Mouse (Mus musculus): ENCODE measurements at regions not wholly inside any gene's neighbourhood (a gene's known extent, or its start where the extent isn't known, plus 50 kb on each side); places are given as distances from the start of the nearest gene placed in this dataset.

DNA sequence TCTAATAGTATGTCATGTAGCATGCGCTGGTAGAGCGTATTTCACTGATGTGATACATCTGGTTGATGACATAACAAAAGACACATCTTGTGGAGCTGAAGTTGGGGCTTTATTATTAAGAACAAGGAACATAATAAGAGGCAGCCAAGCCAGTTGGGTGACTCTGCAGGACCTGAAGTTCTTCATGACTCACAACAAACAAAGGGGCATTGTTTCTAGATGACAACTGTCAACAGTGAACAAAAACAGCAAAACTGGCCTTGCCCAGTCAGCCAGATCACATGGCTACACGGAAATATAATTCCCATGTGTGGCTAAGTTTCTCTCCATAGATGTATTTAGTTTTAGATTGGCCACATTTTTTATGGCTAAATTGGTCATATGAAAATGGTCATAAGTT, 172.7 kb upstream of the Runx1 start:
- ATAC-seq (ENCODE audit: extremely low read depth, insufficient number of reproducible peaks, low FRiP score, poor library complexity, severe bottlenecking) (no peak), DNase-seq (ENCODE audit: low spot score) (no peak)
- Histone ChIP-seq H3K9me3 (replicated peaks) (no peaks in the 10 kb centered on the region), H3K4me1 (ENCODE audit: insufficient read depth, low read depth, low read length) (no peaks in the 10 kb centered on the region), H3K27me3 (ENCODE audit: insufficient read depth, low read length) (peaks cover 44% of the 10 kb centered on the region), H3K36me3 (replicated peaks) (no peaks in the 10 kb centered on the region), H3K4me3 (ENCODE audit: low read depth, low read length) (no peak overlapping the region)
- no peak for TF ChIP-seq GATA1 (IDR thresholded peaks at IDR 0.05; ENCODE audit: borderline replicate concordance, low read length)
- TF ChIP-seq GATA2 (IDR thresholded peaks at IDR 0.05; ENCODE audit: borderline replicate concordance, low read depth, low read length) = no peak
- TF ChIP-seq TAL1 (conservative IDR thresholded peaks at IDR 0.05; ENCODE audit: low read depth, low read length) = no peak
- no peak for TF ChIP-seq POLR2AphosphoS5 (IDR thresholded peaks at IDR 0.05; ENCODE audit: insufficient replicate concordance, low read depth, low read length)
- TF ChIP-seq CTCF (IDR thresholded peaks at IDR 0.05; ENCODE audit: low read depth, low read length) = no peak

GRCm38 (mm10) chr16:92997636-92998035, 171.7 kb upstream of the Runx1 start:
- Histone ChIP-seq H3K4me3 (ENCODE audit: low read depth, low read length) (no peak overlapping the region), H3K9me3 (replicated peaks) (no peaks in the 10 kb centered on the region), H3K36me3 (replicated peaks) (no peaks in the 10 kb centered on the region), H3K27me3 (ENCODE audit: insufficient read depth, low read length) (peaks cover 39% of the 10 kb centered on the region), H3K4me1 (ENCODE audit: insufficient read depth, low read depth, low read length) (no peaks in the 10 kb centered on the region)
- ATAC-seq (ENCODE audit: extremely low read depth, insufficient number of reproducible peaks, low FRiP score, poor library complexity, severe bottlenecking) (no peak), DNase-seq (ENCODE audit: low spot score) (no peak)
- TF ChIP-seq GATA2 (IDR thresholded peaks at IDR 0.05; ENCODE audit: borderline replicate concordance, low read depth, low read length) (no peak), GATA1 (IDR thresholded peaks at IDR 0.05; ENCODE audit: borderline replicate concordance, low read length) (no peak), TAL1 (conservative IDR thresholded peaks at IDR 0.05; ENCODE audit: low read depth, low read length) (no peak), CTCF (IDR thresholded peaks at IDR 0.05; ENCODE audit: low read depth, low read length) (no peak), POLR2AphosphoS5 (IDR thresholded peaks at IDR 0.05; ENCODE audit: insufficient replicate concordance, low read depth, low read length) (no peak)

DNA sequence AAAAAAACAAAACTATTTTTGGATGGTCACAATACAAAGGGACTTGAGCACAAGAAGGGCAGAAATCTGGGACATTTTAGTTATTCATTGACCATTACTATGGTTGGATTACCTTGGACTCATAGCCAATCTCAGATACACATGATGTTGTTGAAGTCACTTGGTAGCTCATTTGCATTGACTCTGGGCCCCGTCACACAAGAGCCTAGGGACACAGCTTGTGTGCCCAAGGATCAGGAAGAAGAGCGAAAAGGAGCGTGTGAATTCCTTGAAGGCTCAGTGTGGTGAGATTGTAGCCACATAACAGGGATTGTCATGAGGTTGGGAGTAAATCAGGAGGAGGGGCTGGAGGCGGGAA, 170.0 kb upstream of the Runx1 start:
- ATAC-seq (ENCODE audit: extremely low read depth, insufficient number of reproducible peaks, low FRiP score, poor library complexity, severe bottlenecking) = no peak
- Histone ChIP-seq H3K9me3 (replicated peaks) (no peaks in the 10 kb centered on the region), H3K4me1 (ENCODE audit: insufficient read depth, low read depth, low read length) (no peaks in the 10 kb centered on the region), H3K27me3 (ENCODE audit: insufficient read depth, low read length) (peaks cover 37% of the 10 kb centered on the region), H3K4me3 (ENCODE audit: low read depth, low read length) (no peak overlapping the region), H3K36me3 (replicated peaks) (no peaks in the 10 kb centered on the region)
- TF ChIP-seq GATA2 (IDR thresholded peaks at IDR 0.05; ENCODE audit: borderline replicate concordance, low read depth, low read length) (no peak), TAL1 (conservative IDR thresholded peaks at IDR 0.05; ENCODE audit: low read depth, low read length) (no peak), CTCF (IDR thresholded peaks at IDR 0.05; ENCODE audit: low read depth, low read length) (no peak), POLR2AphosphoS5 (IDR thresholded peaks at IDR 0.05; ENCODE audit: insufficient replicate concordance, low read depth, low read length) (no peak), GATA1 (IDR thresholded peaks at IDR 0.05; ENCODE audit: borderline replicate concordance, low read length) (no peak)
- DNase-seq (ENCODE audit: low spot score) = no peak

GRCm38 (mm10) chr16:92995132-92995992, 169.4 kb upstream of the Runx1 start:
- no peak overlapping the region for H3K4me3 ChIP-seq (ENCODE audit: low read depth, low read length)
- no peak for ATAC-seq (ENCODE audit: extremely low read depth, insufficient number of reproducible peaks, low FRiP score, poor library complexity, severe bottlenecking)

GRCm38 (mm10) chr16:92992876-92993275, 166.9 kb upstream of the Runx1 start:
- ATAC-seq (ENCODE audit: extremely low read depth, insufficient number of reproducible peaks, low FRiP score, poor library complexity, severe bottlenecking) = no peak
- Histone ChIP-seq H3K4me3 (ENCODE audit: low read depth, low read length) (no peak overlapping the region), H3K4me1 (ENCODE audit: insufficient read depth, low read depth, low read length) (no peaks in the 10 kb centered on the region), H3K9me3 (replicated peaks) (no peaks in the 10 kb centered on the region), H3K36me3 (replicated peaks) (no peaks in the 10 kb centered on the region), H3K27me3 (ENCODE audit: insufficient read depth, low read length) (peaks cover 50% of the 10 kb centered on the region)
- no peak for TF ChIP-seq POLR2AphosphoS5 (IDR thresholded peaks at IDR 0.05; ENCODE audit: insufficient replicate concordance, low read depth, low read length)
- no peak for TF ChIP-seq TAL1 (conservative IDR thresholded peaks at IDR 0.05; ENCODE audit: low read depth, low read length)
- TF ChIP-seq CTCF (IDR thresholded peaks at IDR 0.05; ENCODE audit: low read depth, low read length) = no peak
- no peak for TF ChIP-seq GATA2 (IDR thresholded peaks at IDR 0.05; ENCODE audit: borderline replicate concordance, low read depth, low read length)
- TF ChIP-seq GATA1 (IDR thresholded peaks at IDR 0.05; ENCODE audit: borderline replicate concordance, low read length) = no peak
- DNase-seq (ENCODE audit: low spot score) = no peak

More at GRCm38 (mm10) chr16:92995132-92995992, 169.4 kb upstream of the Runx1 start:
- TF ChIP-seq POLR2AphosphoS5 (IDR thresholded peaks at IDR 0.05; ENCODE audit: insufficient replicate concordance, low read depth, low read length) (no peak), GATA2 (IDR thresholded peaks at IDR 0.05; ENCODE audit: borderline replicate concordance, low read depth, low read length) (no peak), TAL1 (conservative IDR thresholded peaks at IDR 0.05; ENCODE audit: low read depth, low read length) (no peak), CTCF (IDR thresholded peaks at IDR 0.05; ENCODE audit: low read depth, low read length) (no peak), GATA1 (IDR thresholded peaks at IDR 0.05; ENCODE audit: borderline replicate concordance, low read length) (no peak)
- DNase-seq (ENCODE audit: low spot score) = no peak
- H3K4me1 ChIP-seq (ENCODE audit: insufficient read depth, low read depth, low read length) = no peaks in the 10 kb centered on the region
- no peaks in the 10 kb centered on the region for H3K36me3 ChIP-seq (replicated peaks)
- H3K27me3 ChIP-seq (ENCODE audit: insufficient read depth, low read length) = peaks cover 38% of the 10 kb centered on the region
- no peaks in the 10 kb centered on the region for H3K9me3 ChIP-seq (replicated peaks)

DNA sequence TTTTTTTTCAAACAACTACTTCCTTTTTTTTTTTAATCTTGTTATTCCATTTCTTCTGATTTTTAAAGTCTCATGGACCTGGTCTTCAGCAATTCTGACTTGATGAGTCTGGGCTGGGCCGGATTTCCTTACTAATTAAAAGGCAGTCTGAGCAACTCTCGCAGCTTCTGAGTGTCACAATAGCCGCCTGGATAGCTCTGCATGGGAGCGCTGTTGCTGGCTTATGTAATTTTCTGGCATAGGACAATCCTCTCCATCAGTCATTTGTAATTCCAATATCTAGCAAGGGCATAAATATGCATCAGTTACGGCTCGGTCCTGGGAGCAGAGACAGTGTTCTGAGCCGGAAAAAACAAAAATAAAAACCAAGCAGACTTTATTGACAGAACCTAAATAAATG, 165.5 kb upstream of the Runx1 start:
- Histone ChIP-seq H3K36me3 (replicated peaks) (no peaks in the 10 kb centered on the region), H3K27me3 (ENCODE audit: insufficient read depth, low read length) (peaks cover 52% of the 10 kb centered on the region), H3K4me3 (ENCODE audit: low read depth, low read length) (no peak overlapping the region), H3K9me3 (replicated peaks) (no peaks in the 10 kb centered on the region), H3K4me1 (ENCODE audit: insufficient read depth, low read depth, low read length) (no peaks in the 10 kb centered on the region)
- TF ChIP-seq GATA2 (IDR thresholded peaks at IDR 0.05; ENCODE audit: borderline replicate concordance, low read depth, low read length) = no peak
- TF ChIP-seq TAL1 (conservative IDR thresholded peaks at IDR 0.05; ENCODE audit: low read depth, low read length) = no peak
- no peak for TF ChIP-seq CTCF (IDR thresholded peaks at IDR 0.05; ENCODE audit: low read depth, low read length)
- no peak for TF ChIP-seq GATA1 (IDR thresholded peaks at IDR 0.05; ENCODE audit: borderline replicate concordance, low read length)
- DNase-seq (ENCODE audit: low spot score) = no peak
- no peak for ATAC-seq (ENCODE audit: extremely low read depth, insufficient number of reproducible peaks, low FRiP score, poor library complexity, severe bottlenecking)
